Mouse (Mus musculus): ENCODE results near the gene Hlf. TPM values are rescaled to one million over a fixed set of nuclear protein-coding genes. Genes with fewer than 3 reads are reported as not detected.

The Hlf gene
- polyA plus RNA-seq (2015; fragmentation: Nextera tagmentation; extraction: Ambion mirVana), result 2.6 and 3.1 TPM in 2 replicates

DNA sequence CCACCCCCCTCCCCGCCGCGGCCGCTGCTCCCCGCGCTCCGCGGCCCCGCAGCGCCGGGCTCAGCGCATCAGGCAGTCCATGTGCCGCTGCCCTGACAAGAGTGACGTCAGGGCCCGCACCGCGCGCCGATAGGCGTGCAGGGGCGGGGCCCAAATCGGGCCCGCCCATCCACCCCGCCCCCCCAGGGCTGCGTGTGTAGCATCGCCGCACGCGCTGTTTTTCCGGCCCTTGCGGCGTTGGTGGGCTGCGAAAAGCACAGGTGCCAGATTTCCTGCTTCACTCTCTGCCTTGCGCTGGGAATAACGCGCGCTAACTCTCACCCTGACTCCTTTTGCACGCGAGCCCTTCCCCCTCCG lies at the start of gene Hlf:
Gene Hlf (minus strand): TSS at position 79 of the 357 bp plus-strand sequence.
- no peak within 1 kb of the TSS for H3K27ac ChIP-seq
- peak within 1 kb of the TSS; percentile 54 for H3K4me3 ChIP-seq
- peaks cover 57% of the 10 kb centered on the region for H3K27me3 ChIP-seq
- H3K36me3 ChIP-seq, result no peaks in the 10 kb centered on the region
- WGBS, result 0% methylated on average over 37 of the region's 40 CpGs
- peak; percentile 93 for ATAC-seq (ENCODE audit: insufficient number of reproducible peaks, low FRiP score, low TSS enrichment, low read depth)
- peaks cover 27% of the 10 kb centered on the region for H3K4me1 ChIP-seq
- peak within 1 kb of the TSS; percentile 94 for H3K4me2 ChIP-seq
- H3K9ac ChIP-seq, result peak within 1 kb of the TSS; percentile 28
- no peaks in the 10 kb centered on the region for H3K9me3 ChIP-seq

DNA sequence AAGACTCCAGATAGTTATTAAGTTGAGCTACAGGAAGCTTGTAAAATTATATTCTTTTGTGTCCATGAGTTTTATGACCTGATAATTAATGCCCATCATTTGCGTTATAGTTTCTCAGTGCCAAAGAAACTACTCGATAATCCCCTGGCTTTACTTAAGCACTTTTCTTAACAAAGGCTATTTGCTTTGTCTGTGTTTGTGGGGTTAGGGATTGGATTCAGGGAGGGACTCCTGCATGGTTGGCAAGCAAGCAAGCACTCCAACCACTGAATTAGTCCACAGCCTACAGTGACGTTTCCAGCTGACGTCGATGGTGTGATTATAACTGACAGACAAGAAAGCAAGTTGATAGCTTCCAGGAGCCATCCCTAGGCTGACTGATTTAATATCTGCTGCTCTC lies 48.1 kb upstream of the Hlf start:
- Histone ChIP-seq H3K4me2 (no peak overlapping the region), H3K4me1 (no peaks in the 10 kb centered on the region), H3K9ac (no peak overlapping the region), H3K27ac (no peak overlapping the region), H3K27me3 (no peaks in the 10 kb centered on the region), H3K4me3 (no peak overlapping the region), H3K36me3 (no peaks in the 10 kb centered on the region), H3K9me3 (no peaks in the 10 kb centered on the region)
- ATAC-seq (ENCODE audit: insufficient number of reproducible peaks, low FRiP score, low TSS enrichment, low read depth), result no peak
- 52% methylated on average over 5 of the region's 5 CpGs for WGBS

DNA sequence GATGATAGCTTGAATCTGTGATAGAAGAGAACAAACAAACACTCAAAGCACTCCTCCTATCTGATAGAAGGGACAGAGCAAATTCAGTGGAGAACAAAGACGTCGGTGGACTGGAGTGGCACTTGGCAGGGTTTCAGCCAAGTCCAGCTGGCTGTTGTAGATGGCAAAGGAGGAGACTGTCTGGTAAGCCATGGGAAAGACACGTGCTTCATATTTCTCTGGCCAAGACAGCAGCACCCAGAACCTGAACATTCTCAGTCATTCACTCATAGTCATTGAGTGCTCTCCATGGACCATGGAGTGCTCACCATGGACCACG lies 34.5 kb upstream of the Hlf start:
- Histone ChIP-seq H3K4me1 (peaks cover 9% of the 10 kb centered on the region; the same call in 1 of the 2 replicates), H3K27me3 (peaks cover 3% of the 10 kb centered on the region; the same call in 1 of the 2 replicates), H3K4me2 (no peak overlapping the region), H3K4me3 (no peak overlapping the region), H3K9me3 (no peaks in the 10 kb centered on the region), H3K9ac (no peak overlapping the region), H3K27ac (no peak overlapping the region), H3K36me3 (no peaks in the 10 kb centered on the region)
- 89% methylated on average over 4 of the region's 4 CpGs for WGBS
- no peak for ATAC-seq (ENCODE audit: insufficient number of reproducible peaks, low FRiP score, low TSS enrichment, low read depth)

DNA sequence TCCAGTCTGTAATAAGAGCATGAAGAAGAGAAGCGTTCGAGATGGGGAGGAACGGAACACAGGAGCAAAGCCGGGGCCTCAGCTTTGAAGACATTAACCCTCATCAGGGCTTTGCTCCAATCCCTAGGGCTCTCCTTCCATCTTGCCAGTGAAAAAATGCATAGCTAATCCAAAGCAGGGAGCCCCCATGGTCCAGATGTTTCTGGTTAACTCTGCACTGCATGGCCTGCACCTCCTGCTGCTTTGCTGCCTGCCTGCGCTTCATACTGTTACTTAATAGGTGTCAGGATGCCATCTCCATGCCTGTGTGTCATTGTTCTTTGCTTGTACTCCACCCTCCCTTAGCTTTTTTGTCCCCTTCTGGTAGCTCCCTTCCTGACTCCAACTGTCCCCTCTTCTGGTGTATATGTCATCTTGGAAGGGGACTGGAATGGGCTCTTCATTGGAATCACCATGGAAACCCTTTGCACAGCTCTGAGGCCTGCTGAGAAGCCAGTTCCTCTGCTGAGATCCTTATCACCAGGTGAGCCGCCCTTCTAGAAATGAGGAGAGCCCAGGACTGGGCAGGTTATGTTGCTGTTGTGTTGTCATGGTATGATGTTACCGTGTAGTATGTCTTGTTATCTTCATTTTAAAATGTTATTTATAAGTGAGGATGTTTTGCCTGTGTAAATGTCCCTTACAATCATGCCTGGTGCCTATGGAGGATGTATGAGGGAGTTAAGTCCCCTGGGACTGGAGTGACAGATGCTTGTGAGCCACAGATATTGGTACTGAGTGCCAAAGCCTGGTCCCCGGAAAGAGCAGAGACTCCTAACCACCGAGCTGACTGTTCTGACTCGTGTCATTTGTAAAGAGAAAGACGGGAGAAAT lies 33.9 kb upstream of the Hlf start:
- H3K27ac ChIP-seq, result no peak overlapping the region
- no peaks in the 10 kb centered on the region for H3K36me3 ChIP-seq
- no peak overlapping the region for H3K4me3 ChIP-seq
- 49% methylated on average over 11 of the region's 11 CpGs for WGBS
- no peak for ATAC-seq (ENCODE audit: insufficient number of reproducible peaks, low FRiP score, low TSS enrichment, low read depth)
- peaks cover 7% of the 10 kb centered on the region; the same call in 1 of the 2 replicates for H3K27me3 ChIP-seq
- no peaks in the 10 kb centered on the region for H3K9me3 ChIP-seq
- no peak overlapping the region for H3K4me2 ChIP-seq
- H3K4me1 ChIP-seq, result peaks cover 9% of the 10 kb centered on the region; the same call in 1 of the 2 replicates
- H3K9ac ChIP-seq, result no peak overlapping the region

DNA sequence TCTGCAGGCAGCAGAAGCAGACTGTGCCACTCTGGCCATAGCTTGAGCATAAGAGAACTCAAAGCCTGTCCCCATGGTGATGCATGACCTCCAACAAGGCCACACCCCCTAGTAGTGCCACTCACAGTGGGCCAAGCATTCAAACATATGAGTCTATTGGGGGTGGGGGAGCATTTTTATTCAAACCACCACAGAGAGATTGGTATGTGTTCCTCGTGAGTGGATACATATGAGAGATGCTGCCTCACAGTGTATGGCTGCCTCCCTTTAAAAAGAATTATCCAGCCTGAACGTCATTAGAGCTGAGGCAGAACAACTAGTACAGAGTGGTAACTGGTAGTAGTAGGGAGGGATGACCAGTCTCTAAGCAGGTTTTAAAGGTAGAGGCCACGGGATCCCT lies 33.2 kb upstream of the Hlf start:
- Histone ChIP-seq H3K27me3 (peaks cover 11% of the 10 kb centered on the region; the same call in 1 of the 2 replicates), H3K9me3 (no peaks in the 10 kb centered on the region), H3K4me3 (no peak overlapping the region), H3K36me3 (no peaks in the 10 kb centered on the region), H3K4me1 (peaks cover 9% of the 10 kb centered on the region; the same call in 1 of the 2 replicates), H3K9ac (no peak overlapping the region), H3K27ac (no peak overlapping the region), H3K4me2 (no peak overlapping the region)
- ATAC-seq (ENCODE audit: insufficient number of reproducible peaks, low FRiP score, low TSS enrichment, low read depth), result no peak
- WGBS, result 45% methylated on average over 3 of the region's 3 CpGs

DNA sequence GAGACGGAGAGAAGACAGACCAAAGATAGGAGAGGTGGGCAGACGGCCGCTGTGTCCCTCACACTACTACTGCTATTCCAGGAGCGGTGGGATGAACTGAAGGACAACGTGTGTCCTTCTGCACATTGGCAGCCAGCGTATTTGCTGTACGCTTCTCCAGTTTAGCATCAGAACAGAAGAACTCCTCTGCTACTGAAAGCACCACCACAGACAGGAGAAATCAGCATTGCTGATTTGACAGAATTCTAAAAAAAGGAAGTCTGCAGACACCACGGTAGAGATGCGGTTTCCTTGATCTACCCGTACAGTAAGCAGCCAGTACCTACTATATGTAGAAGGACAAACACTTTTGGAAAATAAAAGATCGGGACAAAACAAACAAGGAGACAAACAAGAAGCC lies 29.0 kb upstream of the Hlf start:
- no peak for ATAC-seq (ENCODE audit: insufficient number of reproducible peaks, low FRiP score, low TSS enrichment, low read depth)
- Histone ChIP-seq H3K27me3 (peaks cover 11% of the 10 kb centered on the region; the same call in 1 of the 2 replicates), H3K9ac (no peak overlapping the region), H3K4me3 (no peak overlapping the region), H3K9me3 (no peaks in the 10 kb centered on the region), H3K4me2 (no peak overlapping the region), H3K36me3 (no peaks in the 10 kb centered on the region), H3K4me1 (peaks cover 17% of the 10 kb centered on the region), H3K27ac (no peak overlapping the region)
- WGBS, result 88% methylated on average over 11 of the region's 11 CpGs

DNA sequence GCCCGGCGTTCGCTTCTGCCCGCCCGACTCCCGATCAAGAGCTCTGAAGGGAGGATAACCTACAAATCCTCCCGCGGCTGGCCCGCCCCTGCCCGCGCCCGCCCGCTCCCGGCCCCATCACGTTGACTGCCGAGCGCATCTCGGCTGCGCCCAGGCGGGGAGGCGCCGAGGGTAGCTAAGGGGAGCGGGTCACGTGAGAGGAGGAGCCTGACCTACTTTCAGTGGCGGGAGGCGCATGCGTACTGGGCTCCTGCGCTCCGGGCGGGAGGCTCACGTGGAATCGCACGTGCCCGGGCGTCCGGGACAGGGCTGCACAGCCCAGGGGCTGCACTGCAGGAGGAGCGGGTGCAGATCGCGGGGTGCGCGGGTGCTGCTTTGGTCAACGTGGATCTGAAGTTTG lies 27.2 kb upstream of the Hlf start:
- Histone ChIP-seq H3K4me3 (peak overlapping the region; percentile 37), H3K9ac (0 out of 2 replicates have a peak overlapping the region, but pooled peaks have one; percentile 2), H3K4me2 (peak overlapping the region; percentile 72), H3K9me3 (no peaks in the 10 kb centered on the region), H3K27me3 (peaks cover 11% of the 10 kb centered on the region; the same call in 1 of the 2 replicates), H3K36me3 (no peaks in the 10 kb centered on the region), H3K27ac (no peak overlapping the region), H3K4me1 (peaks cover 7% of the 10 kb centered on the region)
- under 1% methylated on average over 39 of the region's 42 CpGs for WGBS
- ATAC-seq (ENCODE audit: insufficient number of reproducible peaks, low FRiP score, low TSS enrichment, low read depth), result peak; percentile 98

DNA sequence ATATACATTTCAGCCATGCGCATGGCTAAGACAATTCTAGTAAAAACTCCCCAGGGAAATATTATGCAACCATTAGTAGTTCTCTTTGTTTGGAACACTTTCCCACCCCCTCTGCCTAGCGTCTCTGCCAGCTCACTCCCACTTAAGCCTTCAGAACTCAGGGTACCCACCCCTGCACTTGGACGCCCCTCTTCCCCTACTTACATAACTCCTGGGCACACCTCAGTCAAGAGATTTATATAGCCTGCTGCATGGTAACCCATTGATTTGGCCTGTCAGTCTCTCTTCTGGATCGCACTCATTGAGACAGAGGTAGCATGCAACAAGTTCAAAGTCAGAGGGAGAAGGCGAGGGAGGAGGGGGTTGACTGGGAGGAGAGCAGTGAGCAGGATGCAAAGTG lies 26.3 kb upstream of the Hlf start:
- Histone ChIP-seq H3K4me1 (peaks cover 7% of the 10 kb centered on the region), H3K9ac (no peak overlapping the region), H3K36me3 (no peaks in the 10 kb centered on the region), H3K4me3 (no peak overlapping the region), H3K27me3 (peaks cover 11% of the 10 kb centered on the region; the same call in 1 of the 2 replicates), H3K9me3 (no peaks in the 10 kb centered on the region), H3K4me2 (no peak overlapping the region), H3K27ac (no peak overlapping the region)
- no peak for ATAC-seq (ENCODE audit: insufficient number of reproducible peaks, low FRiP score, low TSS enrichment, low read depth)
- 65% methylated on average over 5 of the region's 5 CpGs for WGBS

DNA sequence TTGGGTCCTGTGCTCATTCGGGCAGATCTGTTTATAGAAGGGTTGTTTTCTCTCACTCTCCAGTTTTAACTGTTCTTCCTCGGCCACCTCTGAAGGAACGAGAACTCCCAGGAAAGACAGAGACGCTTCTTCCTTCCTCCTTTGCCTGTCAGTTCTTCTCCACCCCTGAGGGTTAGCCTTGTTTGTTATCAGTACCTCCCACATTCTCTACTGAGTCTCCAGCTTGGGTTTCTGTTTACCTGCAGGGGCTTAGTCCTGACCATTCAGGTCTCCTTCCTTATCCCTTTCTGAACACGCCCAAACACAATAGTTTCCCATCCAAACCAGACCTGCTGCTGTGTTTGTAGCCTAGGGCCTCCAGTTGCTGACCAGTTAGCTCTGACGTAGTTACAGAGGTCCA lies 8.2 kb upstream of the Hlf start:
- Histone ChIP-seq H3K9ac (no peak overlapping the region), H3K4me1 (no peaks in the 10 kb centered on the region), H3K4me2 (no peak overlapping the region), H3K9me3 (no peaks in the 10 kb centered on the region), H3K4me3 (no peak overlapping the region), H3K36me3 (no peaks in the 10 kb centered on the region), H3K27ac (no peak overlapping the region), H3K27me3 (no peaks in the 10 kb centered on the region)
- no peak for ATAC-seq (ENCODE audit: insufficient number of reproducible peaks, low FRiP score, low TSS enrichment, low read depth)
- WGBS, result 39% methylated on average over 6 of the region's 6 CpGs

DNA sequence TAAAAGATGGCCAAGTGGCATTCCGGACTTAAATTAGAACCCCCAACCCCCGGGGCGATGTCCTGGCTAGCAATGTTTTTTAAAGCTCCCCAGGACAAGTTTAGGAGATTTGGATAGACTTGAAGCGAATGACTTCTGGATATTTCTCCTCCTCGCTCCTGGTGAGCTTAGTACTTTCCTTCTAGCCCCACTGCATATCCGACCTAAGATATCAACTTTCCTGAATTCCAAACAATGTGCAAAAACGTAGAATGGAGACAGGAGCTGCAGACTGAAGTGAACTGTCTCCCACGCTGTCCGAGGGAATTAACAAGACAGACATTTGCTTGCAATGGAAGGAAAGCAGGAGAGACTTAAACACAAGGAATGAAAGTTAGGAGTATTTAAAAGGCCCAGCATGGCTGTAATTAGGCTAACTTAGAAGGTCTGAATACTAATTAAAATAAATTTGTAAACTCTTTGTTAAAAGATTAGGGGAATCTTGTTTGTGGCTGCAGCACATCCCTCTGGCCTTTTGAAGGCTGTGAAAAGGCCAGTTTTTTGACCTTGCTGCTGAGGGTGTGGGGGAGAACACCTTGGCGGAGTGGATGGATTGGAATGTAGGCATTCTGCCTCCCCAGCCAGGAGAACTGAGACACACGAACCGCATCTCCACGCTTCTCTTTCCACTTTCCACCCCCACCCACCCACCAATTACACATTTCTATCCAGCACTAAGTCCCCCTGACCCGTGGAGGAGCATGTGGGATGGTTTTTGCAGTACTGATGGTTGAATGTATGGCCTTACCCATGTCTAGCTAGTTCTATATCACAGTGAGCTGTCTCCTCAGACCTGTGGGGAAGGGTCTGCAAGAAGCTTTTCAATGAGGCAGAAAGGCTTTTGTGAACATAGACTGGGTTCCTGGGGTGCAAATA lies 833 bp upstream of the Hlf start:
- no peaks in the 10 kb centered on the region for H3K9me3 ChIP-seq
- ATAC-seq (ENCODE audit: insufficient number of reproducible peaks, low FRiP score, low TSS enrichment, low read depth), result no peak
- 15% methylated on average over 14 of the region's 14 CpGs for WGBS
- H3K4me3 ChIP-seq, result peak overlapping the region; percentile 54
- peaks cover 27% of the 10 kb centered on the region for H3K4me1 ChIP-seq
- H3K27me3 ChIP-seq, result peaks cover 51% of the 10 kb centered on the region
- no peak overlapping the region for H3K9ac ChIP-seq
- H3K27ac ChIP-seq, result no peak overlapping the region
- no peaks in the 10 kb centered on the region for H3K36me3 ChIP-seq
- peak overlapping the region; percentile 94 for H3K4me2 ChIP-seq

DNA sequence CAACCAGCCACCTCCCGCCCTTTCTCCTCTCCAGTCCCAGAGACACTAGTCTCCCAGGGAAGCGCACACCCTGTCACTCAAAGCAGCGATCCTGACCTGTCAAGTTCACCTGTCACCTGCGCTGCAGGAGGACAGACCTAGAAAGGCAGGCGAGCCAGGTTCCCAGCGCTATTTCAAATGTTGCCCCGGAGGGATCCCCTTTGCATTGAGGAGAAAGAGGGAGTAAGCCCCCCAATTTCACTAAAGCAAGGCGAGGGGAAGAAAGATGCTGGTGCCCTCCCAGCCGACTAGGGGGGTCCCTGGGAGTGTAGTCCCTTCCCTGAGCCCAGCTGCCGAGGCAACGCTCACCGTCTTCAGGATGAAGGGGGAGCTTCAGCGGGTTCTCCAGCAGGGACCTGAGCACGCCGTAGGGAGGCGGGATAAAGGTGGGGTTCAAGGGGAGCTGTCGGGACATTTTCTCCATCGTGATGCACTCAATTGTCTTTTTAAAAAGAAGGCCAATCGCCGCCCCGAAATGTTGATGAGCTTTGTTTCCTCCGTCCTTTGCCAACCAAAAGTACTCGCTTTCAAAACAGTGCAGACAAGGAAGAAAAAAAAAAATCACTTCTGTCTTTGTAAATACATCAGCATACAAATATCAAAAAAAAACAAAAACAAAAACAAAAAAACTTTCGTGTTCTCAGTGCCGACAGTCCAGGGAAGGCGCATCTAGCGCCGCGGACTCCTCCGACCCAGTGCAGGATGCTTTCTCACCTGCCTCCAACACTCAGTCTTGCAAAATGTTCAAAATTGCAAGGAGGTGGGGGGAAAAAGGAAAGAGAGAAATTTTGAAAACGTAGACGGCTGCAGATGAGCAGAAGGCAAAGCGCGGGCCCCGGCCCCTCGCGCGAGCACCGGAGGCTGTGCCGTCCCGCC lies 536 bp downstream of the Hlf start:
- Histone ChIP-seq H3K27me3 (peaks cover 57% of the 10 kb centered on the region), H3K4me1 (peaks cover 27% of the 10 kb centered on the region), H3K9me3 (no peaks in the 10 kb centered on the region), H3K4me2 (peak overlapping the region; percentile 94), H3K27ac (no peak overlapping the region), H3K9ac (peak overlapping the region; percentile 28), H3K36me3 (no peaks in the 10 kb centered on the region), H3K4me3 (peak overlapping the region; percentile 54)
- under 1% methylated on average over 41 of the region's 41 CpGs for WGBS
- ATAC-seq (ENCODE audit: insufficient number of reproducible peaks, low FRiP score, low TSS enrichment, low read depth), result peak; percentile 45
